ENCODE assay signal across 15 mouse cellular contexts in the genomic region with DNA sequence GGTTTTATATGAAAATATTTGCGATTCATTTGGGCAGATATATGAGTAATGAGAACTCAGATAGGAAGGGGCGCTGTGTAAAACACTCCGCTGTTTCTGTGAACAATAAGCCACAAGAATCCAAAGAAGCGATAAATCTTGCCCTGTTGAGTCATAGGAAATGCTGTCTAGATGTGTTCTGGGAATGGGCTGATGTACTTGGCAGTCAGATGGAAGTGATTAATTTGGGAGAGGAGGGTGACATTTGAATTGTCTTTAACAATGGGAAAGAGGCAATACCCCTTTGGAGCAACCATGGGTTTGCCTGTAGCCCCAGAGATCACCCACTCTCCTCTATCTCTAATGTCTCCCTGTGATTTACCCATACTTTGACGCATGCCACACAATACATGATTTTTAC.
DNase-seq lines count a peak whose midpoint lies in the region.
"Had no signal": no experiment of that assay in that cellular context is flagged by ENCODE, and none has a peak within 500 bp of the region (broad histone marks: within the 10 kb centered on the region; RNA-seq: fewer than 3 reads in every experiment).

No protein-coding gene starts in this region.

- peak; percentile 62 for DNase-seq in heart, adult 11 months
- DNase-seq in heart, adult 8-10 months (ENCODE audit: low spot score): no peak
- peak; percentile 49 for DNase-seq in kidney, postnatal 14 days
- DNase-seq in kidney, adult 18-20 months: no peak
- DNase-seq in 3T3-L1 (ENCODE audit: low read depth, low spot score): peak; percentile 96
- DNase-seq in adipocyte (ENCODE audit: low spot score): peak; percentile 56
- no peak for DNase-seq in yolk sac, embryonic 10.5 days (ENCODE audit: low spot score)
- no peak for DNase-seq in layer of hippocampus, adult 8-10 months (ENCODE audit: low spot score in 2 of 2)
- DNase-seq: adrenal gland, adult 8-10 months; B cell, adult 2 months; cerebellum, adult 2 months; cerebellum, postnatal 36 days; embryo, embryonic 11 days; thymus, adult 18-20 months; thymus, postnatal 36 days had no signal

Comparison
In these comparisons a context has a peak if more than half of its experiments do, and no peak if none do; other contexts are left out.
1. DNase-seq: peak in heart, adult 11 months (single experiment), kidney, postnatal 14 days (single experiment), 3T3-L1 (single experiment) and adipocyte (single experiment); none in heart, adult 8-10 months (single experiment), kidney, adult 18-20 months (single experiment), yolk sac, embryonic 10.5 days (single experiment) and layer of hippocampus, adult 8-10 months (0 of 2).